In the genomic region with DNA sequence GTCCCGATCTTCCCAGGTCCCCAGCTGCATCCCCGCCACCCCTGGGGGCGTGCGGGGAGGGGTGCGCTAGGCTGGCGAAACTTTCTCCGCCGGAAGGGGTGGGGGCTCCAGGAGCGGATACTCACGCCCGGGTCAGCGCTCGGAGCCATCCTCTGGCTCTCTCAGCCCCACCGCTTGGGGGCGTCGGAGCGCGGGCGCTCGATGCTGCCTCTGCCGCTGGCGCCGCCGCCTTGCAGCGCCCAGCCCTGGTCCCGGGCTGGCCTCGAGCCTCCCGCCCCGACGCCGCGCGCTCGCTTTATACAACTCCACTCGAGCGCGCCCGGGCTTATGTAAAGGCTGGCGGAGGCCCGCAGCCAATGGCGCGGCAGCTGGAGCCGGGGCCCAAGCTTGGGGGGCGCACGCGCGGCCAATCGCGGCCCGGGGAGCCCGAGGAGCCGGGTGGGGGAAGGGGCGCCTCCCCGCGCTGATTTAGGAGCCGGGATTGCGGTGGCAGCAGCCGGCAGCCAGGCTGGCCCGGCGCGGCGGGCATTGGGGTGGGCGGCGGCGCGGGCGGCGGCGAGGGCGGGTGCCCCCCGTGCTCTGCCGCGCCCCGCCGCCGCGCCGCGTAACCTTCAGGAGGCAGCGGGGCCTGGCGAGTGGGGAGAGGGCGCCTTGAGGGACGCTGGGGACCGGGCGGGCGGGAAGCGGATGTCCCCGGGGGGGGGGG, we compare ENCODE assay signal across 10 mouse cellular contexts. TPM values are rescaled to one million over a fixed set of nuclear protein-coding genes. Genes with fewer than 3 reads are reported as not detected.
DNase-seq lines count a peak whose midpoint lies in the region; ATAC-seq and TF ChIP-seq lines count a peak whose summit lies in the region.
"Had no signal": no experiment of that assay in that cellular context is flagged by ENCODE, and none has a peak within 500 bp of the region (broad histone marks: within the 10 kb centered on the region; RNA-seq: fewer than 3 reads in every experiment).

Gene Crtac1, minus strand, starts transcription at position 299 of the 706 bp plus-strand sequence.

- H3K4me2 ChIP-seq in lung, embryonic 14.5 days, result peak within 1 kb of the TSS; percentile 82
- H3K4me2 ChIP-seq in heart, embryonic 12.5 days, result peak within 1 kb of the TSS; percentile 89
- peak within 1 kb of the TSS; percentile 63 for H3K4me2 ChIP-seq in liver, embryonic 12.5 days

- peak; percentile 40 for TF ChIP-seq CTCF in lung, embryonic 14.5 days (IDR thresholded peaks at IDR 0.05; ENCODE audit: low read depth)
- no peak for TF ChIP-seq CTCF in cortical plate, adult 2 months (IDR thresholded peaks at IDR 0.05; ENCODE audit: extremely low read depth, insufficient read depth, low read length)

- H3K9me3 ChIP-seq in lung, embryonic 14.5 days (ENCODE audit: low read depth, low read length), result no peaks in the 10 kb centered on the region
- H3K9me3 ChIP-seq in heart, embryonic 12.5 days (replicated peaks), result no peaks in the 10 kb centered on the region
- H3K9me3 ChIP-seq in liver, embryonic 12.5 days (replicated peaks), result no peaks in the 10 kb centered on the region

- WGBS in lung, embryonic 14.5 days, result under 1% methylated on average over 65 of the region's 88 CpGs
- WGBS in heart, embryonic 12.5 days, result under 1% methylated on average over 74 of the region's 88 CpGs
- 2% methylated on average over 62 of the region's 88 CpGs for WGBS in liver, embryonic 12.5 days (ENCODE audit: insufficient replicate concordance)

- peak; percentile 57; the same call in 1 of the 2 replicates for TF ChIP-seq POLR2A in cortical plate, adult 2 months (IDR thresholded peaks at IDR 0.05; ENCODE audit: extremely low read depth, insufficient read depth, low read length)

- H3K27ac ChIP-seq in lung, embryonic 14.5 days (ENCODE audit: low read depth), result no peak within 1 kb of the TSS
- H3K27ac ChIP-seq in cortical plate, adult 2 months (ENCODE audit: insufficient read depth, low read length), result 0 out of 2 replicates have a peak within 1 kb of the TSS, but pooled peaks have one; percentile 8
- no peak within 1 kb of the TSS for H3K27ac ChIP-seq in heart, embryonic 12.5 days (ENCODE audit: poor library complexity, severe bottlenecking)
- no peak within 1 kb of the TSS for H3K27ac ChIP-seq in liver, embryonic 12.5 days

- H3K4me3 ChIP-seq in lung, embryonic 14.5 days (ENCODE audit: low read depth, low read length), result peak within 1 kb of the TSS; percentile 49
- H3K4me3 ChIP-seq in cortical plate, adult 2 months (ENCODE audit: insufficient read depth, low read length), result peak within 1 kb of the TSS; percentile 54
- H3K4me3 ChIP-seq in heart, embryonic 12.5 days, result peak within 1 kb of the TSS; percentile 59
- peak within 1 kb of the TSS; percentile 50 for H3K4me3 ChIP-seq in liver, embryonic 12.5 days
- H3K4me3 ChIP-seq: myocyte had no signal

- H3K4me1 ChIP-seq in lung, embryonic 14.5 days (ENCODE audit: insufficient read depth), result no peaks in the 10 kb centered on the region
- H3K4me1 ChIP-seq in cortical plate, adult 2 months (ENCODE audit: control insufficient read depth, insufficient read depth, low read length), result no peaks in the 10 kb centered on the region
- H3K4me1 ChIP-seq in heart, embryonic 12.5 days (replicated peaks), result peaks cover 11% of the 10 kb centered on the region
- H3K4me1 ChIP-seq in liver, embryonic 12.5 days, result peaks cover 10% of the 10 kb centered on the region; the same call in 1 of the 2 replicates

- peaks cover 61% of the 10 kb centered on the region for H3K27me3 ChIP-seq in lung, embryonic 14.5 days (ENCODE audit: insufficient read depth, low read length)
- peaks cover 95% of the 10 kb centered on the region for H3K27me3 ChIP-seq in heart, embryonic 12.5 days (replicated peaks)
- peaks cover 85% of the 10 kb centered on the region for H3K27me3 ChIP-seq in liver, embryonic 12.5 days (replicated peaks)

- DNase-seq in lung, embryonic 14.5 days, result peak; percentile 88
- no peak for DNase-seq in lung, postnatal 25 days (ENCODE audit: low spot score)
- peak; percentile 67 to 77 for DNase-seq in kidney, postnatal 4 days
- DNase-seq in ovary, postnatal 36 days (ENCODE audit: low spot score), result peak; percentile 48

- H3K9ac ChIP-seq in lung, embryonic 14.5 days, result peak within 1 kb of the TSS; percentile 42
- H3K9ac ChIP-seq in heart, embryonic 12.5 days, result peak within 1 kb of the TSS; percentile 50
- H3K9ac ChIP-seq in liver, embryonic 12.5 days, result no peak within 1 kb of the TSS

- no peaks in the 10 kb centered on the region for H3K36me3 ChIP-seq in lung, embryonic 14.5 days (ENCODE audit: insufficient read depth)
- H3K36me3 ChIP-seq in heart, embryonic 12.5 days, result no peaks in the 10 kb centered on the region
- H3K36me3 ChIP-seq in liver, embryonic 12.5 days, result no peaks in the 10 kb centered on the region
- H3K36me3 ChIP-seq: G1E had no signal

- peak; percentile 89 for ATAC-seq in lung, embryonic 14.5 days (ENCODE audit: insufficient read depth)
- ATAC-seq in heart, embryonic 12.5 days (ENCODE audit: insufficient number of reproducible peaks, low FRiP score), result peak; percentile 59
- no peak for ATAC-seq in liver, embryonic 12.5 days
- no peak for ATAC-seq in erythroblast, adult 5-6 weeks (replicated peaks; ENCODE audit: low FRiP score, poor library complexity, severe bottlenecking)

RNA-seq across cellular contexts. Expression of gene Crtac1, which starts in this region (rescaled TPM):
- 0.72 and 0.97 TPM in 2 replicates for polyA plus RNA-seq in lung, embryonic 14.5 days (2014; fragmentation: Nextera tagmentation; extraction: Ambion mirVana)
- polyA plus RNA-seq in cortical plate, adult 2 months (2012; rRNA removed), result 48.1 and 53.4 TPM in 2 replicates
- 0.55 and 0.59 TPM in 2 replicates for polyA plus RNA-seq in heart, embryonic 12.5 days (2016; fragmentation: Nextera tagmentation; extraction: Ambion mirVana)
- 0.08 TPM in 1 of 2 replicates, not detected in the other for polyA plus RNA-seq in liver, embryonic 12.5 days (2016; fragmentation: Nextera tagmentation; extraction: Ambion mirVana)
- not detected in 2 replicates for total RNA-seq in erythroblast, adult 5-6 weeks (2015; ENCODE audit: low replicate concordance)
- total RNA-seq in erythroblast, adult 5-6 weeks (2017; ENCODE audit: low replicate concordance), result not detected in 2 replicates
- total RNA-seq: G1E had no signal
- polyA plus RNA-seq: G1E, myocyte had no signal

Comparison
In these comparisons a context has a peak if more than half of its experiments do, and no peak if none do; other contexts are left out.
1. RNA of gene Crtac1 (polyA plus RNA-seq): 48.1 to 53.4 TPM in cortical plate, adult 2 months; 0.72 to 0.97 TPM in lung, embryonic 14.5 days, 0.55 to 0.59 TPM in heart, embryonic 12.5 days and 0.08 TPM in liver, embryonic 12.5 days; every median in the first group is over 10 times any median in the second.
2. Peak in DNase-seq, ATAC-seq, H3K4me3 ChIP-seq, H3K9ac ChIP-seq and H3K4me2 ChIP-seq in lung, embryonic 14.5 days; RNA of the gene not detected or under 1 TPM.
3. Peak in ATAC-seq, H3K4me3 ChIP-seq, H3K9ac ChIP-seq and H3K4me2 ChIP-seq in heart, embryonic 12.5 days; RNA of the gene not detected or under 1 TPM.
4. Peak in every context shown above with its lines, with median percentiles within 50 percentile points of each other: H3K4me2 ChIP-seq and H3K4me3 ChIP-seq.